Mouse (Mus musculus) bone marrow, adult 2 months (tissue): ENCODE results near the gene Tulp2.
"Not testable (repeated sequence)": the region's sequence is repeated elsewhere in the genome, so short reads cannot be mapped to it uniquely, and the experiment has no call there.

ENCODE experiments used
- CTCF ChIP-seq: fragments of 200-500 bp; IDR thresholded peaks from 2 replicates; pipeline ENCODE4 v1.5.1; 2011; ENCODE audit warnings: low read length, control low read depth; ENCODE audit not compliant: control insufficient read depth, insufficient read depth
- POLR2A ChIP-seq: fragments of 200-500 bp; IDR thresholded peaks from 2 replicates; pipeline ENCODE4 v1.6.1; 2011; ENCODE audit warnings: low read depth, mild to moderate bottlenecking, control low read depth, low read length, borderline replicate concordance; ENCODE audit not compliant: control insufficient read depth

- TF ChIP-seq CTCF, POLR2A: not testable (repeated sequence)
Measured at GRCm38 (mm10) chr7:45516846-45517245, 35.2 kb downstream of the Tulp2 start.
